Mouse (Mus musculus) urinary bladder, postnatal 10 days (tissue): ENCODE results near the gene Prpf6.
A peak's percentile ranks its signal among the peaks of the same experiment; 100 is the strongest.

Experiments used
- DNase-seq: peaks from one replicate; pipeline ENCODE4 v3.0.0; 2022; ENCODE audit warnings: low spot score

Prpf6 gene

GRCm38 (mm10) chr2:181596221-181596960 is 4.7 kb downstream of the Prpf6 start:
- DNase-seq, result no peak

GRCm38 (mm10) chr2:181597378-181598061 is 5.9 kb downstream of the Prpf6 start:
- no peak for DNase-seq

GRCm38 (mm10) chr2:181598454-181599351 is 7.0 kb downstream of the Prpf6 start, which contains the start of gene Samd10:
Gene Samd10 (minus strand): TSS chr2:181599212.
- no peak for DNase-seq

- DNase-seq, result no peak
Measured at GRCm38 (mm10) chr2:181600226-181600758, 8.6 kb downstream of the Prpf6 start.

GRCm38 (mm10) chr2:181600828-181601750 is 9.4 kb downstream of the Prpf6 start:
- DNase-seq, result peak; percentile 81

GRCm38 (mm10) chr2:181601751-181602145 is 10.1 kb downstream of the Prpf6 start:
- DNase-seq, result no peak

GRCm38 (mm10) chr2:181602367-181602766 is 10.7 kb downstream of the Prpf6 start:
- no peak for DNase-seq

- DNase-seq, result no peak
Measured at GRCm38 (mm10) chr2:181618761-181619495, 27.3 kb downstream of the Prpf6 start.

GRCm38 (mm10) chr2:181623401-181623800 is 31.7 kb downstream of the Prpf6 start:
- no peak for DNase-seq

- DNase-seq, result no peak
Measured at GRCm38 (mm10) chr2:181628471-181628870, 36.8 kb downstream of the Prpf6 start.

- DNase-seq, result no peak
Measured at GRCm38 (mm10) chr2:181632624-181633023, 41.0 kb downstream of the Prpf6 start.

- DNase-seq, result no peak
Measured at GRCm38 (mm10) chr2:181635865-181636264, 44.2 kb downstream of the Prpf6 start.

GRCm38 (mm10) chr2:181644361-181644760 is 52.7 kb downstream of the Prpf6 start:
- no peak for DNase-seq

- DNase-seq, result no peak
Measured at GRCm38 (mm10) chr2:181645666-181646065, 54.0 kb downstream of the Prpf6 start.

- no peak for DNase-seq
Measured at GRCm38 (mm10) chr2:181646626-181647472, 55.2 kb downstream of the Prpf6 start.

- DNase-seq, result no peak
Measured at GRCm38 (mm10) chr2:181648926-181649325, 57.3 kb downstream of the Prpf6 start.

GRCm38 (mm10) chr2:181653065-181653464 is 61.4 kb downstream of the Prpf6 start:
- DNase-seq, result no peak

GRCm38 (mm10) chr2:181653523-181653922 is 61.9 kb downstream of the Prpf6 start:
- DNase-seq, result no peak

- no peak for DNase-seq
Measured at GRCm38 (mm10) chr2:181656734-181657133, 65.1 kb downstream of the Prpf6 start, which contains the start of gene Gm29797. Gene Gm29797 (plus strand): TSS chr2:181657034.
